Mouse (Mus musculus): ENCODE data around the gene Fsd2. TPM values are rescaled to one million over a fixed set of nuclear protein-coding genes. Genes with fewer than 3 reads are reported as not detected.

Fsd2 gene
- polyA plus RNA-seq, 1 experiment: 4.8 TPM

DNA sequence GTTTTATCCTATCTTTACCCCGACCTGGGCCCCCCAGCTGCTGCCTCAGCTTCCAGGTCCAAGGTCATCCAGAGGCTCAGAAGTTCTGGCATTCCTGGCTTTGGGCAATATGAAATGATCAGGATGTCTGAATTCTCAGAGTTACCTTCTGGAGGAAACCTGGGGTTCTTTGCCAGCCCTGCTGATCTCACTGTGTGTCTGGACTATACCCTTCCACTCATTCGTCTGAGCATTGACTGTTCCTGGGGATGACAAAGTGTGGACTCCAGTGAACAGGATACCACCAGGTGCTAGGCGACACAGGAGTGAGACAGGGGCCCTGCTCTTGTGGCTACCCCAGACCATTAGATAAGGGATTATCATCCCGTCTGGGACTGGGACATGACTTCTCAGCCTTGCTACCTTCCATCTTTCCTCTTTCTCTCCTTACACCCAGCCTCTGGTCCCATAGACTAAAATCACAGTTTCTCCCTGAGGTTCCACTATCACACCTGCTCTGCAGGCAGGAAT is 3.2 kb downstream of the Fsd2 start:
- TF ChIP-seq POLR2AphosphoS2 (IDR thresholded peaks at IDR 0.05; ENCODE audit: insufficient read length, low read depth) (no peak), POLR2A (IDR thresholded peaks at IDR 0.05; ENCODE audit: insufficient read length, low read depth) (no peak), TCF3 (IDR thresholded peaks at IDR 0.05; ENCODE audit: insufficient read length, low read depth) (no peak), TCF12 (IDR thresholded peaks at IDR 0.05; ENCODE audit: insufficient read depth, poor library complexity, severe bottlenecking) (no peak), MAX (IDR thresholded peaks at IDR 0.05; ENCODE audit: low read depth) (no peak), MYOG (IDR thresholded peaks at IDR 0.05; ENCODE audit: control insufficient read depth in 1 of 3, insufficient read depth in 1 of 3, insufficient read length in 2 of 3, low read depth in 2 of 3) (no peak), CEBPB (IDR thresholded peaks at IDR 0.05; ENCODE audit: insufficient read depth, poor library complexity, severe bottlenecking) (no peak), SRF (IDR thresholded peaks at IDR 0.05; ENCODE audit: control insufficient read depth, insufficient read length, low read depth) (no peak), USF1 (IDR thresholded peaks at IDR 0.05; ENCODE audit: low read depth) (no peak), MYOD1 (IDR thresholded peaks at IDR 0.05; ENCODE audit: control insufficient read depth in 1 of 3, insufficient read length in 2 of 3, low read depth in 2 of 3) (no peak), E2F4 (IDR thresholded peaks at IDR 0.05; ENCODE audit: insufficient read depth) (no peak), REST (IDR thresholded peaks at IDR 0.05; ENCODE audit: insufficient read depth, insufficient read length) (no peak)
- Histone ChIP-seq H3K4me3 (no peak overlapping the region), H3K4me2 (ENCODE audit: low read depth) (no peak overlapping the region)

GRCm38 (mm10) chr7:81561211-81561610 is 5.5 kb downstream of the Fsd2 start:
- no peak overlapping the region for H3ac ChIP-seq (ENCODE audit: control insufficient read depth, insufficient read length)
- no peaks in the 10 kb centered on the region for H3K79me2 ChIP-seq (ENCODE audit: control insufficient read depth, insufficient read depth)
- peaks cover 33% of the 10 kb centered on the region for H3K27me3 ChIP-seq (ENCODE audit: control insufficient read depth, insufficient read depth, insufficient read length)
- TF ChIP-seq MYOD1 (IDR thresholded peaks at IDR 0.05; ENCODE audit: control insufficient read depth in 1 of 3, insufficient read length in 2 of 3, low read depth in 2 of 3) (no peak), CEBPB (IDR thresholded peaks at IDR 0.05; ENCODE audit: insufficient read depth, poor library complexity, severe bottlenecking) (no peak), POLR2AphosphoS2 (IDR thresholded peaks at IDR 0.05; ENCODE audit: insufficient read length, low read depth) (no peak), TCF3 (IDR thresholded peaks at IDR 0.05; ENCODE audit: insufficient read length, low read depth) (no peak), TCF12 (IDR thresholded peaks at IDR 0.05; ENCODE audit: insufficient read depth, poor library complexity, severe bottlenecking) (no peak), MYOG (IDR thresholded peaks at IDR 0.05; ENCODE audit: control insufficient read depth in 1 of 3, insufficient read depth in 1 of 3, insufficient read length in 2 of 3, low read depth in 2 of 3) (no peak), MAX (IDR thresholded peaks at IDR 0.05; ENCODE audit: low read depth) (no peak), USF1 (IDR thresholded peaks at IDR 0.05; ENCODE audit: low read depth) (no peak)
- no peaks in the 10 kb centered on the region for H3K36me3 ChIP-seq (ENCODE audit: control insufficient read depth, insufficient read depth)
- no peak overlapping the region for H3K4me2 ChIP-seq (ENCODE audit: low read depth)
- no peak overlapping the region for H3K4me3 ChIP-seq

More for the DNA sequence above, 3.2 kb downstream of the Fsd2 start:
- Histone ChIP-seq H3K36me3 (ENCODE audit: control insufficient read depth, insufficient read depth) (no peaks in the 10 kb centered on the region), H3K79me2 (ENCODE audit: control insufficient read depth, insufficient read depth) (no peaks in the 10 kb centered on the region), H3ac (ENCODE audit: control insufficient read depth, insufficient read length) (no peak overlapping the region), H3K27me3 (ENCODE audit: control insufficient read depth, insufficient read depth, insufficient read length) (peaks cover 33% of the 10 kb centered on the region)

DNA sequence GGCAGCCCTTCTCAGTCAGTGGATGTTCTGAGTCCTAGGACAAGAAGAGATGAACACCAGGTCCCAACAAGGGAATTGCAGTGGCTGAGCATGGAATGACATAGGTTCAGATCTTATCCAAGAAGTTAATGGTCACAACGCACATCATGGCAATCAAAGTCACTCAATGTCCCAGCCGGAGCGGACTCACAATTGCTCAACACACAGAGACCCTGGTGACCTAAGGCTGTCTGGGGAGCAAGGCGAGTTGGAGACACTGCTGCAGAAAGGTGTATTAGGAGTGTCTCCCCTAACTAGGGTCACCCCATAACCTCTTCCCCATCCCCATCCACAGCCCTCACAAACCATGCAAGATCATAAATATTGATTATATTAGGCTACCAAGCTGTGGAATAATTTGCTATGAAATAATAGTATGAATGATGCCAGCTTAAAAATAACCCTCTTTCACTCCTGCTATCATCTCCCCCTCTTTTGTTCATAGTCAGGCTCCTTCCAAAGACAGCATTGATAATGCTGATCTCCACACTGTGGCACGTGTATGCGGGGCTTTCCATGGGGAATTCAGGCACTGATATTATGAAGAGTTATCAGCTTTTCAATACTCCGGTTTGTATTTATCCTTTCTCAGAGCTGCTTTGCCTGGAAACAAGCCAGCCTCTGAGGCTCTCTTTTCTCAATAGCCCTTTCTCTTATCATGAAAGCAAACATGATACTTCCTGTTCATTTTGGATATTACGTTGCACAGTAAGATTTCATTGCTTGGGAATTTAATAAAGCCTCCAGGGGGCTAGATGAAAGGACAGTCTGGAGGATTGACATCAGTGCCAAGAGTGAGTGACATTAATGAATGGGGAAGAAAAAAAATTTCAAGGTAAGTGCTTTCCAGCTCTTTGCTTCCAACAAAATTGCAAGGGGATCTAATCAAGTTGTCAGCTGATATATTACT is 6.4 kb downstream of the Fsd2 start:
- Histone ChIP-seq H3K4me2 (ENCODE audit: low read depth) (no peak overlapping the region), H3ac (ENCODE audit: control insufficient read depth, insufficient read length) (no peak overlapping the region), H3K79me2 (ENCODE audit: control insufficient read depth, insufficient read depth) (no peaks in the 10 kb centered on the region), H3K27me3 (ENCODE audit: control insufficient read depth, insufficient read depth, insufficient read length) (peaks cover 33% of the 10 kb centered on the region), H3K36me3 (ENCODE audit: control insufficient read depth, insufficient read depth) (no peaks in the 10 kb centered on the region), H3K4me3 (no peak overlapping the region)
- no peak for TF ChIP-seq USF1 (IDR thresholded peaks at IDR 0.05; ENCODE audit: low read depth)
- no peak for TF ChIP-seq MYOD1 (IDR thresholded peaks at IDR 0.05; ENCODE audit: control insufficient read depth in 1 of 3, insufficient read length in 2 of 3, low read depth in 2 of 3)
- no peak for TF ChIP-seq MYOG (IDR thresholded peaks at IDR 0.05; ENCODE audit: control insufficient read depth in 1 of 3, insufficient read depth in 1 of 3, insufficient read length in 2 of 3, low read depth in 2 of 3)
- no peak for TF ChIP-seq CEBPB (IDR thresholded peaks at IDR 0.05; ENCODE audit: insufficient read depth, poor library complexity, severe bottlenecking)
- TF ChIP-seq SRF (IDR thresholded peaks at IDR 0.05; ENCODE audit: control insufficient read depth, insufficient read length, low read depth): no peak
- no peak for TF ChIP-seq POLR2AphosphoS2 (IDR thresholded peaks at IDR 0.05; ENCODE audit: insufficient read length, low read depth)
- TF ChIP-seq TCF12 (IDR thresholded peaks at IDR 0.05; ENCODE audit: insufficient read depth, poor library complexity, severe bottlenecking): no peak
- TF ChIP-seq E2F4 (IDR thresholded peaks at IDR 0.05; ENCODE audit: insufficient read depth): no peak
- no peak for TF ChIP-seq REST (IDR thresholded peaks at IDR 0.05; ENCODE audit: insufficient read depth, insufficient read length)
- TF ChIP-seq POLR2A (IDR thresholded peaks at IDR 0.05; ENCODE audit: insufficient read length, low read depth): no peak
- no peak for TF ChIP-seq TCF3 (IDR thresholded peaks at IDR 0.05; ENCODE audit: insufficient read length, low read depth)

DNA sequence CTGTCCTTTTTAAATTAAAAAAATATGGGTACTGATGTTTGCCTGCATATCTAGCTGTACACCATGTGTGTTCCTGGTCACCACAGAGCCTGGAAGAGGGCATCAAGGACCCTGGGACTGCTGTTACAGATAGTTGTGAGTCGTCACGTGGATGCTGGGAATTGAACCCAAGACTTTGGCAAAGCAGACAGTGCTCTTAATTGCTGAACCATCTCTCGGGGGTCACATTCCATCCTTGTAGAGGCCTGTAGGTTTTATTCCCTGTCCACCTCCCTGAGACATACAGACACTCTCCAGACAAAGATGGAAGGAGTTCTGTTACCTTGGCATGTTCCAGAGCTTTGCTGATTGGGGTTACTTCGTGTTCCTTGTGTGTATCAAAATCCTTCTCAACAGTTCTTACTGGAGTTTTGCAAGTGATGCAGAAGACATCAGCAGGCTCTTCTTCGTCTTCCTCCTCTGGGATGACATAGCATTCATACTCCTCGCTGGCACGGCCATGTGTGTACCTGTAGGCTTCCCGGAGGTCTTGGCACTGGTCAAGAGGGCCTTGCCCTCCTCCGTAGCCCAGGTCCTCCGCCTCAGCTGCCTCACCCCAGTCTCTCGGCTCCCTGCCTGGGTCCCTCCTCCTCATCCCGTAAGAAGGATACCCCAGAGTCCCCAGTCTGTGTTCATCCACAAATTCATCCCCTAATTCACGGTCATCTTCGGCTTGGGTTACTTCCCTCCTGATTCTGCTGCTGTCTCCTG is 7.3 kb downstream of the Fsd2 start:
- H3K36me3 ChIP-seq (ENCODE audit: control insufficient read depth, insufficient read depth): no peaks in the 10 kb centered on the region
- no peak for TF ChIP-seq CEBPB (IDR thresholded peaks at IDR 0.05; ENCODE audit: insufficient read depth, poor library complexity, severe bottlenecking)
- peaks cover 28% of the 10 kb centered on the region for H3K27me3 ChIP-seq (ENCODE audit: control insufficient read depth, insufficient read depth, insufficient read length)
- no peak overlapping the region for H3K4me3 ChIP-seq
- no peak overlapping the region for H3K4me2 ChIP-seq (ENCODE audit: low read depth)
- no peak overlapping the region for H3ac ChIP-seq (ENCODE audit: control insufficient read depth, insufficient read length)
- H3K79me2 ChIP-seq (ENCODE audit: control insufficient read depth, insufficient read depth): no peaks in the 10 kb centered on the region
